Comparison of ENCODE assay signal across 10 mouse cellular contexts in genomic region chr11:104053242-104053641, GRCm38 (mm10).
A peak's percentile ranks its signal among the peaks of the same experiment; 100 is the strongest.
DNase-seq lines count a peak whose midpoint lies in the region; ATAC-seq and TF ChIP-seq lines count a peak whose summit lies in the region.
"Had no signal": no experiment of that assay in that cellular context is flagged by ENCODE, and none has a peak within 500 bp of the region (broad histone marks: within the 10 kb centered on the region; RNA-seq: fewer than 3 reads in every experiment).

No protein-coding gene starts in this region.

- H3K27me3 ChIP-seq in Patski, result peaks cover 29% of the 10 kb centered on the region
- H3K27me3 ChIP-seq in limb, embryonic 10.5 days (ENCODE audit: low read depth, poor library complexity, severe bottlenecking), result no peaks in the 10 kb centered on the region
- no peaks in the 10 kb centered on the region for H3K27me3 ChIP-seq in forebrain, embryonic 13.5 days
- H3K27me3 ChIP-seq: midbrain, embryonic 12.5 days had no signal

- H3K4me3 ChIP-seq in limb, embryonic 10.5 days, result no peak overlapping the region
- no peak overlapping the region for H3K4me3 ChIP-seq in forebrain, embryonic 13.5 days
- H3K4me3 ChIP-seq: midbrain, embryonic 12.5 days had no signal

- H3K4me1 ChIP-seq in limb, embryonic 10.5 days, result no peaks in the 10 kb centered on the region
- H3K4me1 ChIP-seq in forebrain, embryonic 13.5 days, result no peaks in the 10 kb centered on the region
- H3K4me1 ChIP-seq: midbrain, embryonic 12.5 days had no signal

- no peaks in the 10 kb centered on the region for H3K9me3 ChIP-seq in limb, embryonic 10.5 days (replicated peaks)
- H3K9me3 ChIP-seq in forebrain, embryonic 13.5 days (replicated peaks), result no peaks in the 10 kb centered on the region
- H3K9me3 ChIP-seq: midbrain, embryonic 12.5 days had no signal

- 18% methylated on average over 7 of the region's 7 CpGs for WGBS in limb, embryonic 10.5 days
- 14% methylated on average over 7 of the region's 7 CpGs for WGBS in forebrain, embryonic 13.5 days

- POLR2A ChIA-PET in Patski (lab: Charles Lee), result no interaction called here

- H3K9ac ChIP-seq in forebrain, embryonic 13.5 days, result no peak overlapping the region
- H3K9ac ChIP-seq: midbrain, embryonic 12.5 days had no signal

- DNase-seq in kidney, postnatal 4 days, result peak; percentile 72 to 76
- DNase-seq in kidney, adult 11 months, result no peak
- DNase-seq in ES-CJ7 (ENCODE audit: low read depth, low spot score) (peak; percentile 59), Patski (ENCODE audit: low read depth, low spot score) (peak; percentile 4)
- peak; percentile 84 for DNase-seq in limb, embryonic 10.5 days (ENCODE audit: low spot score)
- no peak for DNase-seq in frontal cortex, postnatal 14 days (ENCODE audit: low spot score in 2 of 2)
- no peak for DNase-seq in thymus, postnatal 25 days
- DNase-seq: cerebellum, adult 9-11 months had no signal

- no peak overlapping the region for H3K4me2 ChIP-seq in forebrain, embryonic 13.5 days
- H3K4me2 ChIP-seq: midbrain, embryonic 12.5 days had no signal

- no peaks in the 10 kb centered on the region for H3K36me3 ChIP-seq in limb, embryonic 10.5 days
- no peaks in the 10 kb centered on the region for H3K36me3 ChIP-seq in forebrain, embryonic 13.5 days (ENCODE audit: poor library complexity, severe bottlenecking)
- H3K36me3 ChIP-seq: midbrain, embryonic 12.5 days had no signal

- ATAC-seq in Patski, result no peak
- ATAC-seq in forebrain, embryonic 13.5 days, result no peak

- CTCF ChIA-PET in Patski (lab: Charles Lee), result no interaction called here

- in situ Hi-C loops in Patski (cut with MboI; ENCODE audit: low pct_unique_long_range_greater_than_20kb), result no loop called here

- no peak for TF ChIP-seq CTCF in Patski (IDR thresholded peaks at IDR 0.05)

- no peak overlapping the region for H3K27ac ChIP-seq in limb, embryonic 10.5 days
- no peak overlapping the region for H3K27ac ChIP-seq in forebrain, embryonic 13.5 days
- H3K27ac ChIP-seq: midbrain, embryonic 12.5 days had no signal

Comparison
In these comparisons a context has a peak if more than half of its experiments do, and no peak if none do; other contexts are left out.
1. DNase-seq: peak in kidney, postnatal 4 days (2 of 2), ES-CJ7 (single experiment), Patski (single experiment) and limb, embryonic 10.5 days (single experiment); none in kidney, adult 11 months (single experiment), frontal cortex, postnatal 14 days (0 of 2) and thymus, postnatal 25 days (single experiment).